Mouse (Mus musculus) liver, embryonic 15.5 days (tissue): Measurements from ENCODE around the gene Nudt19. TPM values are rescaled to one million over a fixed set of nuclear protein-coding genes. Genes with fewer than 3 reads are reported as not detected.
"Not testable (repeated sequence)": the region's sequence is repeated elsewhere in the genome, so short reads cannot be mapped to it uniquely, and the experiment has no call there.

Source experiments
- ATAC-seq: fragments of 200-750 bp; cut with Nextera tagmentation; 2 replicates; pipeline ENCODE4 v1.8.0; 2017; ENCODE audit warnings: moderate number of reproducible peaks, mild to moderate bottlenecking, moderate library complexity; ENCODE audit not compliant: insufficient read depth
- H3K27ac ChIP-seq: fragments of 300-500 bp; sonication (generic); replicated peaks from 2 replicates; pipeline ENCODE4 v1.5.1; 2015; ENCODE audit warnings: mild to moderate bottlenecking, inconsistent platforms
- H3K27me3 ChIP-seq: fragments of 300-500 bp; sonication (generic); 2 replicates; pipeline ENCODE4 v1.6.1; 2015; ENCODE audit warnings: mild to moderate bottlenecking, inconsistent platforms
- H3K36me3 ChIP-seq: fragments of 300-500 bp; sonication (generic); replicated peaks from 2 replicates; pipeline ENCODE4 v1.6.1; 2015; ENCODE audit warnings: moderate library complexity, mild to moderate bottlenecking, inconsistent platforms
- H3K4me1 ChIP-seq: fragments of 300-500 bp; sonication (generic); replicated peaks from 2 replicates; pipeline ENCODE4 v1.6.1; 2015; ENCODE audit warnings: inconsistent platforms
- H3K4me2 ChIP-seq: fragments of 300-500 bp; sonication (generic); 2 replicates; pipeline ENCODE4 v1.6.1; 2015; ENCODE audit warnings: moderate library complexity, mild to moderate bottlenecking, inconsistent platforms
- H3K4me3 ChIP-seq: fragments of 300-500 bp; sonication (generic); replicated peaks from 2 replicates; pipeline ENCODE4 v1.5.1; 2015; ENCODE audit warnings: mild to moderate bottlenecking, inconsistent platforms
- H3K9ac ChIP-seq: fragments of 300-500 bp; sonication (generic); 2 replicates; pipeline ENCODE4 v1.6.1; 2015; ENCODE audit warnings: moderate library complexity, mild to moderate bottlenecking, inconsistent platforms
- H3K9me3 ChIP-seq: fragments of 300-500 bp; sonication (generic); replicated peaks from 2 replicates; pipeline ENCODE4 v1.6.1; 2016; ENCODE audit warnings: inconsistent platforms
- WGBS: fragments of 180-500 bp; shearing (Covaris S2); methylation state at CpG from one replicate; pipeline ENCODE4 v1.1.7; 2015; ENCODE audit warnings: mixed read lengths; ENCODE audit not compliant: insufficient replicate concordance; 5-methylcytosine and 5-hydroxymethylcytosine counted together
- polyA plus RNA-seq: library from polyadenylated mRNA; unstranded; fragments of >200 nt; fragmentation: Nextera tagmentation; extraction: Ambion mirVana; gene quantifications from 2 replicates; pipeline ENCODE4 v1.2.1, GENCODE M21; 2015

Nudt19 gene
- polyA plus RNA-seq, 1 experiment from 2014 or later = 69.0 TPM

GRCm38 (mm10) chr7:35586055-35586905 lies 30.2 kb upstream of the Nudt19 start, which contains the start of gene Ankrd27:
Gene Ankrd27, plus strand, starts transcription at chr7:35586244.
- Histone ChIP-seq H3K27me3 (peaks cover 42% of the 10 kb centered on the region), H3K9me3 (no peaks in the 10 kb centered on the region), H3K36me3 (no peaks in the 10 kb centered on the region), H3K4me2 (peak within 1 kb of the TSS; percentile 97), H3K4me1 (peaks cover 65% of the 10 kb centered on the region), H3K27ac (peak within 1 kb of the TSS; percentile 85), H3K4me3 (peak within 1 kb of the TSS; percentile 94), H3K9ac (peak within 1 kb of the TSS; percentile 85)
- peak; percentile 96 for ATAC-seq
- under 1% methylated on average over 49 of the region's 49 CpGs for WGBS

GRCm38 (mm10) chr7:35585191-35586054 lies 29.3 kb upstream of the Nudt19 start, which contains the start of gene Rgs9bp:
Gene Rgs9bp, minus strand, starts transcription at chr7:35585582.
- H3K27ac ChIP-seq = peak within 1 kb of the TSS; percentile 85
- H3K4me2 ChIP-seq = peak within 1 kb of the TSS; percentile 97
- WGBS = under 1% methylated on average over 44 of the region's 45 CpGs
- peaks cover 65% of the 10 kb centered on the region for H3K4me1 ChIP-seq
- H3K36me3 ChIP-seq = no peaks in the 10 kb centered on the region
- no peaks in the 10 kb centered on the region for H3K9me3 ChIP-seq
- peaks cover 50% of the 10 kb centered on the region for H3K27me3 ChIP-seq
- ATAC-seq = peak; percentile 40
- H3K4me3 ChIP-seq = peak within 1 kb of the TSS; percentile 94
- H3K9ac ChIP-seq = peak within 1 kb of the TSS; percentile 85

GRCm38 (mm10) chr7:35584786-35585190 lies 28.7 kb upstream of the Nudt19 start:
- H3K9ac ChIP-seq = peak overlapping the region; percentile 85; the same call in 1 of the 2 replicates
- ATAC-seq = no peak
- WGBS = under 1% methylated on average over 50 of the region's 50 CpGs
- H3K9me3 ChIP-seq = no peaks in the 10 kb centered on the region
- peak overlapping the region; percentile 94 for H3K4me3 ChIP-seq
- H3K36me3 ChIP-seq = no peaks in the 10 kb centered on the region
- H3K27ac ChIP-seq = no peak overlapping the region
- H3K27me3 ChIP-seq = peaks cover 55% of the 10 kb centered on the region
- peak overlapping the region; percentile 97 for H3K4me2 ChIP-seq
- peaks cover 61% of the 10 kb centered on the region for H3K4me1 ChIP-seq

GRCm38 (mm10) chr7:35584068-35584785 lies 28.1 kb upstream of the Nudt19 start:
- H3K9ac ChIP-seq = peak overlapping the region; percentile 85; the same call in 1 of the 2 replicates
- H3K4me3 ChIP-seq = peak overlapping the region; percentile 94
- peaks cover 55% of the 10 kb centered on the region for H3K27me3 ChIP-seq
- WGBS = 5% methylated on average over 36 of the region's 36 CpGs
- ATAC-seq = no peak
- H3K9me3 ChIP-seq = no peaks in the 10 kb centered on the region
- H3K36me3 ChIP-seq = no peaks in the 10 kb centered on the region
- H3K4me1 ChIP-seq = peaks cover 55% of the 10 kb centered on the region
- H3K4me2 ChIP-seq = peak overlapping the region; percentile 97
- no peak overlapping the region for H3K27ac ChIP-seq

GRCm38 (mm10) chr7:35583476-35584025 lies 27.4 kb upstream of the Nudt19 start:
- no peaks in the 10 kb centered on the region for H3K9me3 ChIP-seq
- no peak overlapping the region for H3K9ac ChIP-seq
- H3K4me3 ChIP-seq = peak overlapping the region; percentile 94

GRCm38 (mm10) chr7:35582719-35583118 lies 26.6 kb upstream of the Nudt19 start:
- Histone ChIP-seq H3K9me3 (no peaks in the 10 kb centered on the region), H3K27ac (no peak overlapping the region), H3K27me3 (peaks cover 59% of the 10 kb centered on the region), H3K36me3 (no peaks in the 10 kb centered on the region), H3K9ac (no peak overlapping the region), H3K4me2 (no peak overlapping the region), H3K4me1 (peaks cover 40% of the 10 kb centered on the region), H3K4me3 (no peak overlapping the region)
- 62% methylated on average over 5 of the region's 5 CpGs for WGBS
- ATAC-seq = no peak

More at GRCm38 (mm10) chr7:35583476-35584025, 27.4 kb upstream of the Nudt19 start:
- H3K27me3 ChIP-seq = peaks cover 57% of the 10 kb centered on the region
- H3K27ac ChIP-seq = no peak overlapping the region
- WGBS = 34% methylated on average over 11 of the region's 11 CpGs
- H3K4me2 ChIP-seq = peak overlapping the region; percentile 97; the same call in 1 of the 2 replicates
- ATAC-seq = no peak
- peaks cover 48% of the 10 kb centered on the region for H3K4me1 ChIP-seq
- no peaks in the 10 kb centered on the region for H3K36me3 ChIP-seq

- peak; percentile 37; the same call in 1 of the 2 replicates for ATAC-seq
- H3K27ac ChIP-seq = no peak overlapping the region
- H3K27me3 ChIP-seq = peaks cover 75% of the 10 kb centered on the region
- peaks cover 15% of the 10 kb centered on the region for H3K4me1 ChIP-seq
- H3K4me2 ChIP-seq = no peak overlapping the region
- 36% methylated on average over 4 of the region's 4 CpGs for WGBS
- H3K4me3 ChIP-seq = no peak overlapping the region
- no peaks in the 10 kb centered on the region for H3K9me3 ChIP-seq
- no peak overlapping the region for H3K9ac ChIP-seq
- H3K36me3 ChIP-seq = no peaks in the 10 kb centered on the region
Observed at GRCm38 (mm10) chr7:35579849-35580248, 23.7 kb upstream of the Nudt19 start.

GRCm38 (mm10) chr7:35570883-35571282 lies 14.8 kb upstream of the Nudt19 start:
- not testable (repeated sequence) for H3K4me3 ChIP-seq, H3K4me2 ChIP-seq, H3K27ac ChIP-seq, H3K4me1 ChIP-seq, H3K9ac ChIP-seq, ATAC-seq, H3K9me3 ChIP-seq, H3K36me3 ChIP-seq
- H3K27me3 ChIP-seq = peaks cover 25% of the 10 kb centered on the region
- 11% methylated on average over 6 of the region's 6 CpGs for WGBS

GRCm38 (mm10) chr7:35569724-35570123 lies 13.6 kb upstream of the Nudt19 start:
- WGBS = 65% methylated on average over 4 of the region's 4 CpGs
- not testable (repeated sequence) for H3K27ac ChIP-seq, H3K4me3 ChIP-seq, H3K9ac ChIP-seq, H3K4me1 ChIP-seq, H3K9me3 ChIP-seq, H3K4me2 ChIP-seq, ATAC-seq, H3K36me3 ChIP-seq
- peaks cover 15% of the 10 kb centered on the region; the same call in 1 of the 2 replicates for H3K27me3 ChIP-seq

GRCm38 (mm10) chr7:35565965-35566364 lies 9.9 kb upstream of the Nudt19 start:
- H3K36me3 ChIP-seq, ATAC-seq: not testable (repeated sequence)
- 68% methylated on average over 13 of the region's 13 CpGs for WGBS

More at GRCm38 (mm10) chr7:35565965-35566364, 9.9 kb upstream of the Nudt19 start:
- not testable (repeated sequence) for H3K9me3 ChIP-seq, H3K4me3 ChIP-seq, H3K27ac ChIP-seq, H3K4me2 ChIP-seq, H3K9ac ChIP-seq, H3K27me3 ChIP-seq
- H3K4me1 ChIP-seq = peaks cover 37% of the 10 kb centered on the region
